Mouse (Mus musculus): Measurements from ENCODE around the gene Myoz2. TPM values are rescaled to one million over a fixed set of nuclear protein-coding genes. Genes with fewer than 3 reads are reported as not detected.
A peak's percentile ranks its signal among the peaks of the same experiment; 100 is the strongest.

Gene Myoz2
- total RNA-seq, 2 experiments from 2014 or later: 0.54 TPM; not detected in 1

GRCm38 (mm10) chr3:123009417-123009816 is 25.4 kb downstream of the Myoz2 start:
- DNase-seq (ENCODE audit: low spot score in 2 of 2): no peak

DNA sequence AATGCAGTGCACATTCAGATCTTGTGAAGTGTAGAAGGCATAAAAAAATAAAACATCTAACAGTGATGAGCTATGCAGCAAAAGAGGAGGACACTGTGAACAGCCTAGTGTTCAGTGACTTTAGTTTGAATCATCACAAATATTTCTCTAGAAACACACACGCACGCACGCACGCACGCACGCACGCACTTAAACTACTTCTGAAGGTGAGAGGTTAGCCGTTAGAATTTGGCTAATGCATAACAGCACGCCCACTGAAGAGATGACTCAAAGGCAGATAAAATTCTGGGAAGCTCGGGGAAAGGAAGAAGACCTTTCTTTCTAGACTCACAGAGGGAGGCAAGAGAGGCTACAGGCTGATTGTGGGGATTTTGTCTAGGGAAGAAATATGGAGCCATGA is 27.4 kb downstream of the Myoz2 start:
- no peak for DNase-seq (ENCODE audit: low spot score in 2 of 2)

- no peak for DNase-seq (ENCODE audit: low spot score in 2 of 2)
Observed at GRCm38 (mm10) chr3:123001053-123001452, 33.8 kb downstream of the Myoz2 start.

- no peak for DNase-seq (ENCODE audit: low spot score in 2 of 2)
Observed at GRCm38 (mm10) chr3:122998511-122998910, 36.3 kb downstream of the Myoz2 start.

GRCm38 (mm10) chr3:122996968-122997367 is 37.8 kb downstream of the Myoz2 start:
- no peak for DNase-seq (ENCODE audit: low spot score in 2 of 2)

DNA sequence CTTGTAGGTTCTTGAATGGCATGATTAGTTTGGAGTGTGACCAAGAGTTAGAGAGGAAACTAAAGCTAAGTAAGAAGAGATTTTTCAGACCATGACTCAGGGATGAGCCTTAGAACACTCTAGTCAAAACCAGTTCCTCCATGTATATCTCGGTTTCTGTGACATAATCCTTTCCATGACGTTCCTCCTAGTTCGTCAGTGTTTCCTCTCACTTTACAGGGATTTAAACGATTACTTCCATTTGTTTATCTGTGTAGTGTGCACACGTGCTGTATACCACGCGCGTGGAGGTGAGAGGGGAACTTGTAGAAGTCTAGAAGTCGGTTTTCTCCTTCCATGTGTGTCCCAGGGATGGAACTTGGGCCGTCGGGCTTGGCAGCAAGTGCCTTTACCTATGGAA is 47.9 kb downstream of the Myoz2 start:
- no peak for DNase-seq (ENCODE audit: low spot score in 2 of 2)

DNA sequence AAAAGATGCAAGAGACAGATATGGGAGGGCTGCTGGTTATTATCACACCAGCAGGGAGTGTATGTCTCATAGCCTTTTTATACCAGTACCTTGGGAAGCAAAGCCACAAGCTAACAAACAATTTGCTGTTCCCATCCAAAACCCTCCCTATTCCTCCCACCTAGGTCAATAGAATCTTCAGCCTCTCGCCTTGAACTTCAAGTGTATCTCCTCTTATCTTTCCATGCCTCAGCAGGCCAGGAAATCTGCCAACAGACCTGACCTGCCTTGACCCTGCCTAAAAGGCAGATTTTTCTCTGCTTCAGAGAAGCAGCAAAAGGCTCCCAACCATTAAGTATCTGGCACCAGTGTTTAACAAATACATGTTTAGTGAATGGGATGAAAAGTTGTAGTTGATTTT is 48.4 kb downstream of the Myoz2 start:
- DNase-seq (ENCODE audit: low spot score in 2 of 2): no peak

- DNase-seq (ENCODE audit: low spot score in 2 of 2): no peak
Observed at GRCm38 (mm10) chr3:122985183-122985944, 49.5 kb downstream of the Myoz2 start.

- peak; percentile 88 to 94 for DNase-seq (ENCODE audit: low spot score in 2 of 2)
Observed at GRCm38 (mm10) chr3:122984249-122985182, 50.3 kb downstream of the Myoz2 start, which contains the start of gene Usp53. Usp53 (minus strand) TSS chr3:122984510.

DNA sequence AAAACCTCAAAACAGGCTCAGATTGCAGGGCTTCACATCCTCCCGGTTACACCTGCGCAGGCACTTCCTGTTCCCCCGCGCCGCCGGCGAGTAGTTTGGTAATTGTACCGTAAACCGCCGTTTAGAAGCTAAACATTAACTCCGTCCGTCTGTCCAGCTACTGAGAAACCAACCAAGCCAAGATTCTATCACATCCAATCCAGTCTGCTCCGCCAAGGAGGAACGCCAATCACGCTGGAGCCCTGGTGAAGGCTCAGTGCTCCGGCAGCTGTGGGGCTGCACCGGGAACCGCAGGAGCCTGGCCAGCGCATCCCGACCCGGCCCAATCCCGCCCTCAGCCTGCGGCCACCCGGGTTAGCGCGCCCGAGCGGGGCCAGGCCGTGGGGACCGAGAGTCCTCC is 51.0 kb downstream of the Myoz2 start:
- peak in 1 of 2 experiments; percentile 38 for DNase-seq (ENCODE audit: low spot score in 2 of 2)

DNA sequence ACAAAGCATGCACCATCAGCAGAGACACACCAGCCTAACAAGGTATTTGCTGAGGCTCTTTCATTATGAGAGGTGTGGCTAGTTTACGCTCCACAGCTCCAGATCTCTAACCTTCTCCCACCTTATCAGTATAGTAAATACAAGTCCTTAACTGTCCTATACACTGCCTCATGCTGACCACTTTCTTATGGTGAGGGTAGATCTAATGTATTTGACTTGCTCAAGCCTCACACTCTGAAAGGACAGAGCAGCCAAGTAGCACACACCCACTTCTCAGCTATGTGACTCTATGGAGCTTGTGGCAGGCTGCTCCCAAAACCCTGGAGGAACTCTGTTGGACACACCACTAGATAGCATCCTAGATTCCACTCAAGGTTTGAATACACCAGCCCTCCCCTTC is 58.9 kb downstream of the Myoz2 start:
- no peak for DNase-seq (ENCODE audit: low spot score in 2 of 2)

- peak; percentile 19 to 38 for DNase-seq (ENCODE audit: low spot score in 2 of 2)
Observed at GRCm38 (mm10) chr3:122975363-122975762, 59.5 kb downstream of the Myoz2 start.

DNA sequence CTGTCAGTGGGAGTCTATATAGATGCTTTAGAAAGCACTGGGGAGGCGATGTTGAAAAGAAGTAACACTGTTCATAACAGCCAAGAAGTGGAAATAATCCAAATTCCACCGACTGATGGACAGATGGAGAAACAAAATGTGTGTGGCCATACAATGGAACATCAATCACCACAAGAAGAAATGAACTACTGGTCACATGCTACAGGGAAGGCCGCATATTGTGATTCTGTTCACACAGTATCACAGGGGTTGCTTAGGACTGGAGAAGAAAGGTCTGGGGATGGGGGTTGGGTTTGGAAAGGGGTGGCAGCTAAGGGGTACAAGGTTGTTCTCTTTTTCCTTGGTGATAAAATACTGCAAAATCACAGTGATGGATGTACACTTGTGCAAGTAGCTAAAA is 60.0 kb downstream of the Myoz2 start:
- DNase-seq (ENCODE audit: low spot score in 2 of 2): no peak

DNA sequence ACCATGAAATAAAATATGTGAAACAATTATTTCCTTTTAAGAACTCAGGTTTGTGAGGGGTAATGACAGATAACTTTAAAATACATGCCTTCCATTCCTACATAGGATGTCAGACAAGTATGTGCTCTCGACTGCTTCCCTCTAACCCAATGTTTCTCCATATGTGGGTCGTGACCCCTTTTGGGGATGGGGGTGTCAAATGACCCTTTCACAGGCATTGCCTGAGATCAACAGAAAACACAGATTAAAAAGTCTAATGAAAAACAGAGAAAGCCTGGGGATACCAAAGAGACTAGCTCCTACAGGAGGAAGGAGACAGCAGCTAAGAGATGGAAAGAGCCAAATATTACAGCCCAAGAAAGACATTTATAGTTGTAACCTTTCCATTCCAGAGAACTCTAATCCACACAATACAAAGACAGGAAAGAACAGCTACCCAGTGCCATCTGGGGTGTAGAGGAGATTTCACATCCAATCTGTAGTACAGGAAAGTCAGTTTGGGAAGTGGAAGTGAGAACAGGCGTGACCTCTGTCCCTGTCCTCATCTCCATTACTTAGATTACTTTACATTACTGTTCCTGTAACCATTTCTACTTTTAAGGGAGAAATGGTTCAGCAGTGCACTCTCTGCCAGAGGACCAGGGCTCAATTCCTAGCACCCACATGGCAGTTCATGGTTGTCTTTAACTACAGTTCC is 62.5 kb downstream of the Myoz2 start:
- DNase-seq (ENCODE audit: low spot score in 2 of 2): no peak

- DNase-seq (ENCODE audit: low spot score in 2 of 2): no peak
Observed at GRCm38 (mm10) chr3:122968391-122968790, 66.4 kb downstream of the Myoz2 start.

GRCm38 (mm10) chr3:122964301-122964700 is 70.5 kb downstream of the Myoz2 start:
- DNase-seq (ENCODE audit: low spot score in 2 of 2): no peak

Small RNA genes within 50 kb of the gene (microRNA-seq; reads per million reads assigned to microRNA genes)
- gene Gm22066: 0 reads per million in 2 experiments

Other genes starting within 250 kb of the Myoz2 start
- gene Fabp2, start 139.9 kb downstream of the Myoz2 start, total RNA-seq (2021): not detected
- not detected for gene Gm10959, start 115.7 kb downstream of the Myoz2 start, total RNA-seq (2021)
- gene 1810037I17Rik, start 110.8 kb downstream of the Myoz2 start, total RNA-seq (2021): 10 to 100 TPM; 62.5 to 65.8 TPM
- gene Usp53, start 50.5 kb downstream of the Myoz2 start, total RNA-seq (2021): 10 to 100 TPM; 28.8 to 28.9 TPM
- 1 to 10 TPM; 3.6 to 4.3 TPM for gene Synpo2, start 201.1 kb upstream of the Myoz2 start, total RNA-seq (2021)
- gene Sec24d, start 232.4 kb upstream of the Myoz2 start, total RNA-seq (2021): 10 to 100 TPM; 12.6 to 13.2 TPM

Measured in left cerebral cortex, adult 18-20 months (tissue).